Mouse (Mus musculus) bone marrow macrophage, adult 2 months (primary cell): ENCODE measurements around the gene Itgal.

Source experiments
- CTCF ChIP-seq: IDR thresholded peaks from 2 replicates; pipeline ENCODE4 v1.5.1; 2012; ENCODE audit warnings: low read depth, mild to moderate bottlenecking, low read length, moderate library complexity
- POLR2A ChIP-seq: IDR thresholded peaks from 2 replicates; pipeline ENCODE4 v1.6.1; 2012; ENCODE audit warnings: mild to moderate bottlenecking, low read depth, low read length, borderline replicate concordance

DNA sequence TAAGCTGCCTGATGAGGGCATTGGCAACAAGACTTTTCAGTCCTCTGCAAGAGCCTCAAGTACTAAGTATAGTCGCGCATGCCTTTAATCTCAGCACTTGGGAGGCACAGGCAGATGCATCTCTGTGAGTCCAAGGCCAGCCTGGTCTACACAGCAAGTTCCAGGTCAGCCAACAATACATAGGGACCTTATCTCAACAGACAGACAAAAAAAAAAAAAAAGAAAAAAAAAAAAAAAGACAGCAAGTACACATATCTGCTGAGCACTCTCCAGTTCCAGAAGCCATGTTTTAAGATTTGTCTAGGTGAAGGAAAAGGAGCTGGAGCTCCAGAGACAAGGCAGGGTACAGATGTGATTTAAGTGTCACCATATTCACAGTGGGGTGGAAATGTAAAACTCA, 40.1 kb upstream of the Itgal start:
- TF ChIP-seq CTCF, result no peak
- no peak for TF ChIP-seq POLR2A
